Mouse (Mus musculus) intestine, postnatal 0 days (tissue): ENCODE data around the gene Adra2a. TPM values are rescaled to one million over a fixed set of nuclear protein-coding genes. Genes with fewer than 3 reads are reported as not detected.

Experiments used
- ATAC-seq: fragments of 200-750 bp; cut with Nextera tagmentation; 2 replicates; pipeline ENCODE4 v1.8.0; 2017; ENCODE audit warnings: mild to moderate bottlenecking, moderate TSS enrichment, moderate library complexity
- H3K27ac ChIP-seq: fragments of 300-500 bp; sonication (generic); 2 replicates; pipeline ENCODE4 v1.5.1; 2014; ENCODE audit warnings: mild to moderate bottlenecking, low read depth, low read length, moderate library complexity
- H3K27me3 ChIP-seq: fragments of 300-500 bp; sonication (generic); replicated peaks from 2 replicates; pipeline ENCODE4 v1.6.1; 2014; ENCODE audit warnings: low read length, mixed read lengths; ENCODE audit not compliant: control insufficient read depth, insufficient read depth
- H3K36me3 ChIP-seq: fragments of 300-500 bp; sonication (generic); 2 replicates; pipeline ENCODE4 v1.6.1; 2014; ENCODE audit warnings: mild to moderate bottlenecking, moderate library complexity; ENCODE audit not compliant: control insufficient read depth, insufficient read depth
- H3K4me1 ChIP-seq: fragments of 300-500 bp; sonication (generic); replicated peaks from 2 replicates; pipeline ENCODE4 v1.6.1; 2014; ENCODE audit warnings: antibody characterized with exemption, low read length, mixed read lengths; ENCODE audit not compliant: control insufficient read depth, insufficient read depth
- H3K4me2 ChIP-seq: fragments of 300-500 bp; sonication (generic); replicated peaks from 2 replicates; pipeline ENCODE4 v1.6.1; 2014; ENCODE audit warnings: low read depth, mild to moderate bottlenecking, moderate library complexity
- H3K4me3 ChIP-seq: fragments of 300-500 bp; sonication (generic); 2 replicates; pipeline ENCODE4 v1.5.1; 2014; ENCODE audit warnings: low read depth, low read length
- H3K9ac ChIP-seq: fragments of 300-500 bp; sonication (generic); 2 replicates; pipeline ENCODE4 v1.6.1; 2014; ENCODE audit warnings: mild to moderate bottlenecking, low read depth, low read length
- H3K9me3 ChIP-seq: fragments of 300-500 bp; sonication (generic); 2 replicates; pipeline ENCODE4 v1.6.1; 2016; ENCODE audit warnings: mixed run types; ENCODE audit not compliant: control insufficient read depth
- CTCF ChIP-seq: sonication (generic); IDR thresholded peaks from 2 replicates; pipeline ENCODE4 v1.5.1; 2016; ENCODE audit warnings: low read depth, mild to moderate bottlenecking, control low read depth, antibody characterized with exemption, moderate library complexity
- WGBS: fragments of 180-500 bp; shearing (Covaris S2); extraction: QIAGEN DNeasy Blood & Tissue Kit; methylation state at CpG from one replicate; pipeline ENCODE4 v1.1.7; 2014; 5-methylcytosine and 5-hydroxymethylcytosine counted together
- polyA plus RNA-seq: library from polyadenylated mRNA; unstranded; fragments of >200 nt; fragmentation: Nextera tagmentation; extraction: Ambion mirVana; gene quantifications from 2 replicates; pipeline ENCODE4 v1.2.1, GENCODE M21; 2015

The Adra2a gene
- polyA plus RNA-seq, 1 experiment from 2014 or later = 1.3 TPM

- Histone ChIP-seq H3K4me3 (no peak overlapping the region), H3K9me3 (no peaks in the 10 kb centered on the region), H3K36me3 (no peaks in the 10 kb centered on the region), H3K9ac (no peak overlapping the region), H3K4me2 (no peak overlapping the region), H3K27me3 (no peaks in the 10 kb centered on the region), H3K27ac (no peak overlapping the region), H3K4me1 (no peaks in the 10 kb centered on the region)
- no peak for ATAC-seq
- TF ChIP-seq CTCF = no peak
- WGBS = 82% methylated on average over 3 of the region's 3 CpGs
These were observed 49.6 kb downstream of the Adra2a start for GRCm38 (mm10) chr19:54093599-54093998.

- no peak for ATAC-seq
- Histone ChIP-seq H3K9ac (no peak overlapping the region), H3K4me2 (no peak overlapping the region), H3K27me3 (no peaks in the 10 kb centered on the region), H3K36me3 (no peaks in the 10 kb centered on the region), H3K27ac (no peak overlapping the region), H3K4me3 (no peak overlapping the region), H3K9me3 (no peaks in the 10 kb centered on the region), H3K4me1 (no peaks in the 10 kb centered on the region)
- TF ChIP-seq CTCF = no peak
- WGBS = 85% methylated on average over 5 of the region's 5 CpGs
These were observed 51.8 kb downstream of the Adra2a start for GRCm38 (mm10) chr19:54095716-54096115.

GRCm38 (mm10) chr19:54098367-54098766, 54.4 kb downstream of the Adra2a start:
- Histone ChIP-seq H3K9me3 (no peaks in the 10 kb centered on the region), H3K4me3 (no peak overlapping the region), H3K27ac (no peak overlapping the region), H3K9ac (no peak overlapping the region), H3K36me3 (no peaks in the 10 kb centered on the region), H3K27me3 (no peaks in the 10 kb centered on the region), H3K4me1 (no peaks in the 10 kb centered on the region), H3K4me2 (no peak overlapping the region)
- ATAC-seq = no peak
- TF ChIP-seq CTCF = no peak
- 83% methylated on average over 3 of the region's 3 CpGs for WGBS

Other genes starting within 250 kb of the Adra2a start
- 65.5 and 75.2 TPM in 2 replicates for gene Pdcd4, start 151.9 kb upstream of the Adra2a start, polyA plus RNA-seq
- gene Shoc2, start 99.8 kb upstream of the Adra2a start, polyA plus RNA-seq = 26.1 and 33.3 TPM in 2 replicates
- gene Bbip1, start 99.5 kb upstream of the Adra2a start, polyA plus RNA-seq = 71.7 and 75.7 TPM in 2 replicates